Mouse (Mus musculus) CH12.LX (cell line): Measurements from ENCODE around the gene Apopt1. TPM values are rescaled to one million over a fixed set of nuclear protein-coding genes. Genes with fewer than 3 reads are reported as not detected.

ENCODE experiments used
- DNase-seq: peaks from one replicate; pipeline ENCODE4 v3.0.0-alpha.2; 2013; ENCODE audit errors: extremely low read depth
- H3K27ac ChIP-seq: 2 replicates; pipeline ENCODE4 v1.5.1; 2012; ENCODE audit warnings: low read depth, mild to moderate bottlenecking, control low read depth, moderate library complexity; ENCODE audit not compliant: insufficient read depth
- H3K27me3 ChIP-seq: replicated peaks from 2 replicates; pipeline ENCODE3; 2012; ENCODE audit warnings: inconsistent platforms
- H3K36me3 ChIP-seq, 2 experiments: replicated peaks in 1 of 2; 2 replicates each; pipeline versions ENCODE3 to v1.6.1; 2012; ENCODE audit warnings: inconsistent platforms in 1 of 2, low read length in 1 of 2, mild to moderate bottlenecking in 1 of 2, mixed read lengths in 1 of 2, moderate library complexity in 1 of 2; ENCODE audit not compliant: control insufficient read depth in 1 of 2, insufficient read depth in 1 of 2
- H3K4me1 ChIP-seq, 2 experiments: 2 replicates each; pipeline ENCODE4 v1.6.1; 2012; ENCODE audit warnings: inconsistent platforms in 1 of 2, moderate library complexity in 1 of 2; ENCODE audit not compliant: insufficient read depth in 2 of 2, control insufficient read depth in 1 of 2
- H3K4me2 ChIP-seq: 2 replicates; pipeline ENCODE4 v1.6.1; 2012; ENCODE audit warnings: low read depth, mild to moderate bottlenecking, control low read depth; ENCODE audit not compliant: poor library complexity, insufficient read depth, severe bottlenecking
- H3K4me3 ChIP-seq, 3 experiments: fragments of 150-350 bp in 1 of 3; sonication (generic) in 1 of 3; replicated peaks in 1 of 3; 2 replicates each; pipeline versions ENCODE3 to v1.5.1; 2011 to 2012; ENCODE audit warnings: low read depth in 2 of 3, low read length in 2 of 3, mild to moderate bottlenecking in 2 of 3, moderate library complexity in 2 of 3, control low read depth in 1 of 3, improper control_type of control experiment in 1 of 3, inconsistent platforms in 1 of 3, mixed read lengths in 1 of 3; ENCODE audit not compliant: poor library complexity in 1 of 3
- H3K79me2 ChIP-seq: replicated peaks from 2 replicates; pipeline ENCODE4 v1.6.1; 2012; ENCODE audit warnings: mild to moderate bottlenecking, moderate library complexity; ENCODE audit not compliant: control insufficient read depth, poor library complexity, insufficient read depth, severe bottlenecking; ENCODE audit errors: extremely low read depth
- H3K9ac ChIP-seq: 2 replicates; pipeline ENCODE4 v1.6.1; 2012; ENCODE audit warnings: low read depth, mild to moderate bottlenecking, control low read depth, moderate library complexity; ENCODE audit not compliant: insufficient read depth
- H3K9me3 ChIP-seq: replicated peaks from 2 replicates; pipeline ENCODE3; 2012; ENCODE audit warnings: low read length, inconsistent platforms, mixed read lengths
- BHLHE40 ChIP-seq: IDR thresholded peaks from 2 replicates; pipeline ENCODE4 v1.6.1; 2011; ENCODE audit warnings: mild to moderate bottlenecking, low read depth, low read length, improper control_type of control experiment
- CHD1 ChIP-seq: IDR thresholded peaks from 2 replicates; pipeline ENCODE4 v1.6.1; 2012; ENCODE audit warnings: low read depth, low read length, improper control_type of control experiment, inconsistent platforms
- CTCF ChIP-seq, 2 experiments: IDR thresholded peaks in 1 of 2; conservative IDR thresholded peaks in 1 of 2; 2 replicates each; pipeline ENCODE4 v1.5.1; 2011 to 2012; ENCODE audit warnings: low read depth in 2 of 2, low read length in 2 of 2, improper control_type of control experiment in 1 of 2, inconsistent platforms in 1 of 2, mild to moderate bottlenecking in 1 of 2, moderate library complexity in 1 of 2
- E2F4 ChIP-seq: IDR thresholded peaks from 2 replicates; pipeline ENCODE4 v1.6.1; 2011; ENCODE audit warnings: low read depth, low read length, improper control_type of control experiment; ENCODE audit not compliant: insufficient replicate concordance
- ELF1 ChIP-seq: IDR thresholded peaks from 2 replicates; pipeline ENCODE4 v1.6.1; 2014; ENCODE audit warnings: low read depth, mild to moderate bottlenecking, inconsistent platforms, low read length, improper control_type of control experiment
- EP300 ChIP-seq: IDR thresholded peaks from 2 replicates; pipeline ENCODE4 v1.6.1; 2011; ENCODE audit warnings: low read length, improper control_type of control experiment
- ETS1 ChIP-seq: conservative IDR thresholded peaks from 2 replicates; pipeline ENCODE4 v1.6.1; 2012; ENCODE audit warnings: low read depth, mild to moderate bottlenecking, inconsistent platforms, low read length, improper control_type of control experiment, moderate library complexity
- IRF4 ChIP-seq: IDR thresholded peaks from 2 replicates; pipeline ENCODE4 v1.6.1; 2014; ENCODE audit warnings: low read depth, mild to moderate bottlenecking, inconsistent platforms, low read length, improper control_type of control experiment
- KAT2A ChIP-seq: IDR thresholded peaks from 2 replicates; pipeline ENCODE4 v1.6.1; 2012; ENCODE audit warnings: low read length, improper control_type of control experiment, inconsistent platforms; ENCODE audit not compliant: insufficient replicate concordance
- MEF2A ChIP-seq: IDR thresholded peaks from 2 replicates; pipeline ENCODE4 v1.6.1; 2014; ENCODE audit warnings: low read depth, mild to moderate bottlenecking, inconsistent platforms, low read length, improper control_type of control experiment, borderline replicate concordance
- MXI1 ChIP-seq: IDR thresholded peaks from 2 replicates; pipeline ENCODE4 v1.6.1; 2011; ENCODE audit warnings: mild to moderate bottlenecking, low read depth, low read length, improper control_type of control experiment
- NELFE ChIP-seq: IDR thresholded peaks from 2 replicates; pipeline ENCODE4 v1.6.1; 2011; ENCODE audit warnings: low read depth, low read length, improper control_type of control experiment
- POLR2A ChIP-seq: IDR thresholded peaks from 2 replicates; pipeline ENCODE4 v1.6.1; 2011; ENCODE audit warnings: low read depth, mild to moderate bottlenecking, improper control_type of control experiment, low read length
- RAD21 ChIP-seq: IDR thresholded peaks from 2 replicates; pipeline ENCODE4 v1.6.1; 2011; ENCODE audit warnings: low read depth, mild to moderate bottlenecking, low read length, improper control_type of control experiment, moderate library complexity
- RCOR1 ChIP-seq: conservative IDR thresholded peaks from 2 replicates; pipeline ENCODE4 v1.6.1; 2012; ENCODE audit warnings: low read depth, mild to moderate bottlenecking, inconsistent platforms, low read length, improper control_type of control experiment
- SIN3A ChIP-seq: IDR thresholded peaks from 2 replicates; pipeline ENCODE4 v1.6.1; 2012; ENCODE audit warnings: low read length, improper control_type of control experiment, inconsistent platforms
- SMC3 ChIP-seq: IDR thresholded peaks from 2 replicates; pipeline ENCODE4 v1.6.1; 2011; ENCODE audit warnings: low read depth, low read length, improper control_type of control experiment
- TBP ChIP-seq: conservative IDR thresholded peaks from 2 replicates; pipeline ENCODE4 v1.6.1; 2011; ENCODE audit warnings: low read depth, low read length, improper control_type of control experiment
- UBTF ChIP-seq: IDR thresholded peaks from 2 replicates; pipeline ENCODE4 v1.6.1; 2012; ENCODE audit warnings: low read depth, mild to moderate bottlenecking, inconsistent platforms, low read length, improper control_type of control experiment, moderate library complexity
- USF1 ChIP-seq: IDR thresholded peaks from 2 replicates; pipeline ENCODE4 v1.6.1; 2014; ENCODE audit warnings: low read depth, mild to moderate bottlenecking, inconsistent platforms, low read length, improper control_type of control experiment
- USF2 ChIP-seq: conservative IDR thresholded peaks from 2 replicates; pipeline ENCODE4 v1.6.1; 2011; ENCODE audit warnings: low read depth, low read length, improper control_type of control experiment
- ZNF384 ChIP-seq: IDR thresholded peaks from 2 replicates; pipeline ENCODE4 v1.6.1; 2012; ENCODE audit warnings: low read depth, low read length, improper control_type of control experiment, inconsistent platforms
- dilution Hi-C: fragments of 300-500 bp; cut with MboI; formaldehyde crosslinking; loops from 2 replicates; pipeline ENCODE4 v1.14.3; 2020; ENCODE audit warnings: low sequenced_read_pairs; ENCODE audit not compliant: extremely low pct_unique_long_range_greater_than_20kb, extremely low pct_ligation_motif_present
- in situ Hi-C: fragments of 300-500 bp; cut with MboI; formaldehyde crosslinking; loops from 3 replicates; pipeline ENCODE4 v1.14.3; 2019; ENCODE audit warnings: low sequenced_read_pairs, low pct_ligation_motif_present, low pct_unique_long_range_greater_than_20kb, mixed read lengths
- polyA plus RNA-seq: library from polyadenylated mRNA; unstranded; fragments of >175 nt; gene quantifications from 2 replicates; pipeline ENCODE4 v1.2.1, GENCODE M21; 2012; ENCODE audit warnings: low read depth; ENCODE audit not compliant: insufficient read length
- total RNA-seq, 2 experiments: library from RNA; depleted of rRNA; stranded (reverse); fragments of 300-350 nt in 1 of 2; fragments of >200 nt in 1 of 2; gene quantifications; 2 replicates each; pipeline ENCODE4 v1.2.3; 2012 to 2014

Gene Apopt1
- total and polyA plus RNA-seq, 3 experiments = 36.0 to 49.1 (median 43.6) TPM

- Histone ChIP-seq H3K9me3 (peaks cover 11% of the 10 kb centered on the region), H3K4me1 (peaks cover 23 to 53% of the 10 kb centered on the region in 2 experiments), H3K27ac (peak overlapping the region; percentile 68; the same call in 1 of the 2 replicates), H3K36me3 (peaks cover 0 to 12% of the 10 kb centered on the region in 2 experiments), H3K27me3 (no peaks in the 10 kb centered on the region), H3K4me2 (no peak overlapping the region), H3K79me2 (peaks cover 19% of the 10 kb centered on the region), H3K4me3 (no peak overlapping the region), H3K9ac (no peak overlapping the region; the same call in 1 of the 2 replicates)
- DNase-seq = no peak
- dilution Hi-C loops = no loop called here
- no peak for TF ChIP-seq UBTF
- peak; percentile 59; the same call in 1 of the 2 replicates for TF ChIP-seq MEF2A
- TF ChIP-seq EP300 = no peak
- TF ChIP-seq KAT2A = no peak
- TF ChIP-seq E2F4 = no peak
- no peak for TF ChIP-seq MXI1
- TF ChIP-seq POLR2A = no peak
- TF ChIP-seq TBP = no peak
- no peak for TF ChIP-seq RAD21
- TF ChIP-seq IRF4 = no peak
- peak; percentile 71 for TF ChIP-seq ZNF384
- TF ChIP-seq ELF1 = 0 out of 2 replicates have a peak, but pooled peaks have one; percentile 14
- in situ Hi-C loops = loop anchor here (5.0 kb wide), 1 partner anchor 37 kb away; the partner anchor contains the start of genes Apopt1 and Bag5
Measured at GRCm38 (mm10) chr12:111674850-111675486, 38.1 kb upstream of the Apopt1 start.

GRCm38 (mm10) chr12:111675797-111676580 is 37.1 kb upstream of the Apopt1 start:
- peaks cover 9% of the 10 kb centered on the region for H3K9me3 ChIP-seq
- H3K9ac ChIP-seq = no peak overlapping the region
- no peak overlapping the region for H3K4me2 ChIP-seq
- no peaks in the 10 kb centered on the region for H3K27me3 ChIP-seq
- peak overlapping the region; percentile 68 for H3K27ac ChIP-seq
- H3K79me2 ChIP-seq = peaks cover 21% of the 10 kb centered on the region
- dilution Hi-C loops = no loop called here
- H3K4me3 ChIP-seq = no peak overlapping the region
- H3K36me3 ChIP-seq = peaks cover 8 to 22% of the 10 kb centered on the region in 2 experiments
- H3K4me1 ChIP-seq = peaks cover 23 to 59% of the 10 kb centered on the region in 2 experiments
- DNase-seq = no peak
- TF ChIP-seq IRF4 = no peak
- no peak for TF ChIP-seq TBP
- TF ChIP-seq ETS1 = no peak
- TF ChIP-seq SMC3 = no peak
- no peak for TF ChIP-seq BHLHE40
- TF ChIP-seq NELFE = no peak
- TF ChIP-seq USF2 = no peak
- no peak for TF ChIP-seq E2F4
- TF ChIP-seq RCOR1 = no peak
- no peak for TF ChIP-seq MXI1
- no peak for TF ChIP-seq USF1
- no peak for TF ChIP-seq CTCF (conservative IDR thresholded peaks at IDR 0.05 in 1 of 2, IDR thresholded peaks at IDR 0.05 in 1 of 2; ENCODE audit: low read depth in 2 of 2, low read length in 2 of 2)
- TF ChIP-seq UBTF = no peak
- TF ChIP-seq SIN3A = no peak
- no peak for TF ChIP-seq CHD1
- TF ChIP-seq KAT2A = no peak
- in situ Hi-C loops = loop anchor here (5.0 kb wide), 1 partner anchor 36 kb away; the partner anchor contains the start of genes Apopt1 and Bag5
